Mouse (Mus musculus) testis, adult 2 months (tissue): ENCODE results near the gene Aldh1a3.

Experiments used
- CTCF ChIP-seq: fragments of 200-500 bp; IDR thresholded peaks from 2 replicates; pipeline ENCODE4 v1.5.1; 2012; ENCODE audit warnings: low read depth, mild to moderate bottlenecking, inconsistent platforms, low read length, moderate library complexity; ENCODE audit not compliant: control insufficient read depth, insufficient read depth, insufficient replicate concordance
- POLR2A ChIP-seq: fragments of 200-500 bp; IDR thresholded peaks from 2 replicates; pipeline ENCODE4 v1.6.1; 2012; ENCODE audit warnings: low read depth, mild to moderate bottlenecking, inconsistent platforms, low read length, moderate library complexity; ENCODE audit not compliant: control insufficient read depth

GRCm38 (mm10) chr7:66348588-66348987, 78.7 kb downstream of the Aldh1a3 start:
- TF ChIP-seq CTCF, result no peak
- no peak for TF ChIP-seq POLR2A
